Mouse (Mus musculus) cerebellum, adult 8-10 months (tissue): ENCODE results near the gene Zfpm1.
"Not testable (repeated sequence)": the region's sequence is repeated elsewhere in the genome, so short reads cannot be mapped to it uniquely, and the experiment has no call there.

Source experiments
- DNase-seq: peaks from one replicate; pipeline ENCODE4 v3.0.0; 2022

Zfpm1 gene

GRCm38 (mm10) chr8:122299581-122300254 is 17.8 kb downstream of the Zfpm1 start:
- DNase-seq, result no peak

GRCm38 (mm10) chr8:122301081-122301480 is 19.1 kb downstream of the Zfpm1 start:
- DNase-seq, result no peak

- no peak for DNase-seq
These were observed 19.9 kb downstream of the Zfpm1 start for GRCm38 (mm10) chr8:122301866-122302265.

GRCm38 (mm10) chr8:122303451-122303850 is 21.5 kb downstream of the Zfpm1 start:
- no peak for DNase-seq

- DNase-seq, result no peak
These were observed 22.1 kb downstream of the Zfpm1 start for GRCm38 (mm10) chr8:122304058-122304457.

- DNase-seq, result no peak
These were observed 24.9 kb downstream of the Zfpm1 start for GRCm38 (mm10) chr8:122306660-122307399.

- peak; percentile 37 for DNase-seq
These were observed 25.9 kb downstream of the Zfpm1 start for GRCm38 (mm10) chr8:122307836-122308235.

- DNase-seq, result no peak
These were observed 27.3 kb downstream of the Zfpm1 start for GRCm38 (mm10) chr8:122309272-122309671.

- DNase-seq, result no peak
These were observed 29.2 kb downstream of the Zfpm1 start for GRCm38 (mm10) chr8:122311115-122311514.

GRCm38 (mm10) chr8:122312553-122312952 is 30.6 kb downstream of the Zfpm1 start:
- no peak for DNase-seq

GRCm38 (mm10) chr8:122313310-122313709 is 31.4 kb downstream of the Zfpm1 start:
- DNase-seq, result no peak

GRCm38 (mm10) chr8:122314899-122315496 is 33.1 kb downstream of the Zfpm1 start:
- DNase-seq, result no peak

GRCm38 (mm10) chr8:122316402-122316801 is 34.5 kb downstream of the Zfpm1 start:
- no peak for DNase-seq

- DNase-seq, result no peak
These were observed 36.1 kb downstream of the Zfpm1 start for GRCm38 (mm10) chr8:122317918-122318475.

GRCm38 (mm10) chr8:122319045-122319707 is 37.2 kb downstream of the Zfpm1 start:
- DNase-seq, result no peak

GRCm38 (mm10) chr8:122319708-122320075 is 37.8 kb downstream of the Zfpm1 start:
- no peak for DNase-seq

- no peak for DNase-seq
These were observed 38.6 kb downstream of the Zfpm1 start for GRCm38 (mm10) chr8:122320541-122320940.

- DNase-seq, result no peak
These were observed 39.5 kb downstream of the Zfpm1 start for GRCm38 (mm10) chr8:122321455-122321921.

GRCm38 (mm10) chr8:122322126-122322525 is 40.2 kb downstream of the Zfpm1 start:
- no peak for DNase-seq

- DNase-seq, result no peak
These were observed 40.9 kb downstream of the Zfpm1 start for GRCm38 (mm10) chr8:122322792-122323191.

- not testable (repeated sequence) for DNase-seq
These were observed 42.0 kb downstream of the Zfpm1 start for GRCm38 (mm10) chr8:122323951-122324402.

- no peak for DNase-seq
These were observed 43.3 kb downstream of the Zfpm1 start for GRCm38 (mm10) chr8:122325196-122325595.

GRCm38 (mm10) chr8:122326114-122326542 is 44.2 kb downstream of the Zfpm1 start:
- no peak for DNase-seq
